Mouse (Mus musculus): ENCODE results near the gene Kcnab3. TPM values are rescaled to one million over a fixed set of nuclear protein-coding genes. Genes with fewer than 3 reads are reported as not detected.

Gene Kcnab3
- polyA plus RNA-seq, 1 experiment from 2014 or later, result 3.5 TPM

DNA sequence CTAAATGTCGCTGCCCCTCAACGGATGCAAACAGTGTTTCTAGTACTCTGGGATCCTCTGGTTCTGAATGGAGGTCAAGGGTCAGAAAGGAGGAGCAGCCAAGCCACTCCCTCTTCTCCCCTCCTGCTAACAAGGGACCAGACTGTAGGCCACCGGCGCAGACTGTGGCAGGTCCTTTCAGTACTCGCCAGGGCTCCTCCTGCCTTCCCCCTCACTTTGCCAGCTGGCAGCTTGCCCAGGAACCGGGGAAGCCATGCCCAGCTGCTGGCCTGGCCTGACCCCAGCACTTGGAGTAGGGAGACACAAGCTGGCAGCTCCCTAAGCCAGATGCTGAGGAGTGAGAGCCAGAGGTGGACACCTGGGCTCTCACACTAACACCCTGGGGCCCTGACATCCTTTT lies 38.9 kb downstream of the Kcnab3 start:
- Histone ChIP-seq H3K4me2 (ENCODE audit: low read depth, low read length, severe bottlenecking) (peak overlapping the region; percentile 92), H3K27me3 (ENCODE audit: control insufficient read depth, insufficient read depth, low read length) (no peaks in the 10 kb centered on the region), H3K4me1 (replicated peaks; ENCODE audit: control insufficient read depth, insufficient read depth, low read length) (peaks cover 26% of the 10 kb centered on the region), H3K4me3 (ENCODE audit: low read depth, low read length) (no peak overlapping the region; the same call in 1 of the 2 replicates), H3K9ac (ENCODE audit: low read length) (peak overlapping the region; percentile 56), H3K9me3 (ENCODE audit: control insufficient read depth, low read length) (no peaks in the 10 kb centered on the region), H3K27ac (ENCODE audit: low read depth, low read length) (peak overlapping the region; percentile 98), H3K36me3 (ENCODE audit: control insufficient read depth, insufficient read depth, low read length) (peaks cover 22% of the 10 kb centered on the region)
- ATAC-seq (replicated peaks; ENCODE audit: low FRiP score) (peak; percentile 28; the same call in 1 of the 2 replicates), DNase-seq (ENCODE audit: low spot score) (peak; percentile 83)
- WGBS, result 4% methylated on average over 6 of the region's 6 CpGs

DNA sequence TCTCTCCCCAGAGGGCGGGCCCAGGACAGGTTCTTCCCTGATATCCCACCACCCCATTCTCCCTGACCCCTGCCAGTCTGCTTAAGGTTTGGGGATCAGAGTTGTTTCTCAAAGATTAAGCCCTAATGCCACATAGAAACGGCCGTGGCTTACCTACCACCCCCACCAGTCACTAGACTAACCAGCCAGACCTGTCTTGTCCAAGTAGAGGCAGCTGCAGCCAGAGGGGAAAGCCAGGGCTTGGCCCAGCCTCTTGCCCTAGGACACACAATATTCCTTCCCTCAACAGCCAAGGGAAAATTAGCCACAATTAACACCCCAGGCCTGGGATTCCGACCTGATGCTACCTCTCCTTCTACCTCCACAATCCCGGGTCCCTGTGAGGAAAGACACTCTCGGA lies 39.7 kb downstream of the Kcnab3 start:
- Histone ChIP-seq H3K27ac (ENCODE audit: low read depth, low read length) (peak overlapping the region; percentile 98), H3K4me1 (replicated peaks; ENCODE audit: control insufficient read depth, insufficient read depth, low read length) (peaks cover 27% of the 10 kb centered on the region), H3K4me3 (ENCODE audit: low read depth, low read length) (peak overlapping the region; percentile 97), H3K9ac (ENCODE audit: low read length) (peak overlapping the region; percentile 56), H3K4me2 (ENCODE audit: low read depth, low read length, severe bottlenecking) (peak overlapping the region; percentile 92), H3K9me3 (ENCODE audit: control insufficient read depth, low read length) (no peaks in the 10 kb centered on the region), H3K27me3 (ENCODE audit: control insufficient read depth, insufficient read depth, low read length) (no peaks in the 10 kb centered on the region), H3K36me3 (ENCODE audit: control insufficient read depth, insufficient read depth, low read length) (peaks cover 18% of the 10 kb centered on the region)
- DNase-seq (ENCODE audit: low spot score) (no peak), ATAC-seq (replicated peaks; ENCODE audit: low FRiP score) (no peak)
- 27% methylated on average over 6 of the region's 6 CpGs for WGBS

DNA sequence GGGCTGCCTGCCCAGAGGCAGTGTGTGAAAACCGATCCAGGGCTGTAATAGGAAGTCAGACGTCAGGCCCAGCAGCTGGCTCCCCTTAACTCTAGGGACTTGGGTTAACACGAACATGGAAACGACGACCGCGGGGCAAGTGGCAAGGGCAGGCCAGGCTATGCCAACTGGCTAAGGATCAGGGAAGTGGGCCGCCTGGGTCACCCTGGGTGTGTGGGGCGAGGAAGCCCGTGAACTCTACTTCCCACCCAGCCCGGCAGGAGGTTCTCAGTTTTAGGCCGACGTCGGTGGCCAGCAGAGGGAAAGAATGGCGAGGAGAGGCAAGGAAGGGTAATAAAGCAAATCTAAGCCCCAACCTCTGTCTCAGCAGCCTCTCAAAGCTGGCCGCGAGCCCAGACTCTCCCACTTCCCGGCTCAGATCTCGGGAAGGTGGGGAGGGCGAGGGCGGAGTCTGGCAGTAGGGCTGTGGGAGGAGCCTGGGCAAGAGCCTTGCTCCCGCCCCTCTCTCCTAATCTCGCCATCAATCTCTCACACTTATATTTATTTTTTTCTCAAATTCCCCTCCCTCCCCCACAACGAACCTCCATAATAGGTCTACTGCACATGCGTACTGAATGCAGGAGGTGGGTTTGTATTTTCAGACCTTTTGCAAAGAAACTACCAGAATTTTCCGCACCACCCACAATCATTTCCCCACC lies 40.2 kb downstream of the Kcnab3 start:
- WGBS, result under 1% methylated on average over 26 of the region's 26 CpGs
- DNase-seq (ENCODE audit: low spot score) (peak; percentile 96), ATAC-seq (replicated peaks; ENCODE audit: low FRiP score) (peak; percentile 86)
- Histone ChIP-seq H3K9ac (ENCODE audit: low read length) (peak overlapping the region; percentile 99), H3K4me2 (ENCODE audit: low read depth, low read length, severe bottlenecking) (peak overlapping the region; percentile 92), H3K27me3 (ENCODE audit: control insufficient read depth, insufficient read depth, low read length) (no peaks in the 10 kb centered on the region), H3K4me1 (replicated peaks; ENCODE audit: control insufficient read depth, insufficient read depth, low read length) (peaks cover 33% of the 10 kb centered on the region), H3K36me3 (ENCODE audit: control insufficient read depth, insufficient read depth, low read length) (peaks cover 14% of the 10 kb centered on the region), H3K4me3 (ENCODE audit: low read depth, low read length) (peak overlapping the region; percentile 97), H3K9me3 (ENCODE audit: control insufficient read depth, low read length) (no peaks in the 10 kb centered on the region), H3K27ac (ENCODE audit: low read depth, low read length) (peak overlapping the region; percentile 98)

DNA sequence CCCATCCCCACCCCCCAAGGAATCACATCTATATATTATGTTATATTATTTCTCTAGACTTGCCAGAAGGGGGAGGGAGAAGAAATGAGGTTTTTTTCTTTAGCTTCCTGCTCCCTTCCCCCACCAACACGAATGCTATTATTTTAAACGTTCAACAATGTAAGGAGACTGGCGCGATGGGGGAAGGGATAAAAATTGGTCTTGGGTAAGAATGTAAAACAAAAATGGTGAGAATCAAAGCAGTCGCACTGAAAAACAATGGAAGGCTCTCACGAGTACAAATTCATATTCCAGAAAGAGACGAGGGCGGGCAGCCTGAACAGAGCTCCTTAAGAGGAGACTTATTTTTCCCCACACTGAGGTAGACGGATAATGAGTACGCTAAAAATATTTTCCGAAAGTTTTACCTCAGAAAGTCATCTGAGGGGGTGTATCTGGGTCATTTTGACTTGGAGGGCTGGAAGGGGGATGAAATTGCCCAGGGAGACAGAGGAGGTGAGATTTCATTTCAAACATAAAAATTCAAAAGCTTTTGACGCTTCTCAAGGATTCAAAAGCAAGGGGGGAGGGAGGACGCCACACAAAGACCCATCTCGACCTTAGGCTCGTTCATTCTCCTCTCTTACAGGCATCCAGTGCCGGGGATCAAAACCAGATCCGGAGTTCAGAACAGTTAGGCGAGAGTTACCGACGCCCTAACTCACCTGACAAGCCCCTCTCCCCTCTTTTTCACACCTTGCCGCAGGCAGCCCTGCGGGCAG lies 41.0 kb downstream of the Kcnab3 start:
- Histone ChIP-seq H3K27me3 (ENCODE audit: control insufficient read depth, insufficient read depth, low read length) (no peaks in the 10 kb centered on the region), H3K27ac (ENCODE audit: low read depth, low read length) (peak overlapping the region; percentile 98), H3K4me1 (replicated peaks; ENCODE audit: control insufficient read depth, insufficient read depth, low read length) (peaks cover 38% of the 10 kb centered on the region), H3K4me3 (ENCODE audit: low read depth, low read length) (peak overlapping the region; percentile 97), H3K4me2 (ENCODE audit: low read depth, low read length, severe bottlenecking) (peak overlapping the region; percentile 92), H3K9me3 (ENCODE audit: control insufficient read depth, low read length) (no peaks in the 10 kb centered on the region), H3K36me3 (ENCODE audit: control insufficient read depth, insufficient read depth, low read length) (peaks cover 7% of the 10 kb centered on the region), H3K9ac (ENCODE audit: low read length) (peak overlapping the region; percentile 99)
- DNase-seq (ENCODE audit: low spot score), result no peak
- WGBS, result under 1% methylated on average over 22 of the region's 22 CpGs
- no peak for ATAC-seq (replicated peaks; ENCODE audit: low FRiP score)

DNA sequence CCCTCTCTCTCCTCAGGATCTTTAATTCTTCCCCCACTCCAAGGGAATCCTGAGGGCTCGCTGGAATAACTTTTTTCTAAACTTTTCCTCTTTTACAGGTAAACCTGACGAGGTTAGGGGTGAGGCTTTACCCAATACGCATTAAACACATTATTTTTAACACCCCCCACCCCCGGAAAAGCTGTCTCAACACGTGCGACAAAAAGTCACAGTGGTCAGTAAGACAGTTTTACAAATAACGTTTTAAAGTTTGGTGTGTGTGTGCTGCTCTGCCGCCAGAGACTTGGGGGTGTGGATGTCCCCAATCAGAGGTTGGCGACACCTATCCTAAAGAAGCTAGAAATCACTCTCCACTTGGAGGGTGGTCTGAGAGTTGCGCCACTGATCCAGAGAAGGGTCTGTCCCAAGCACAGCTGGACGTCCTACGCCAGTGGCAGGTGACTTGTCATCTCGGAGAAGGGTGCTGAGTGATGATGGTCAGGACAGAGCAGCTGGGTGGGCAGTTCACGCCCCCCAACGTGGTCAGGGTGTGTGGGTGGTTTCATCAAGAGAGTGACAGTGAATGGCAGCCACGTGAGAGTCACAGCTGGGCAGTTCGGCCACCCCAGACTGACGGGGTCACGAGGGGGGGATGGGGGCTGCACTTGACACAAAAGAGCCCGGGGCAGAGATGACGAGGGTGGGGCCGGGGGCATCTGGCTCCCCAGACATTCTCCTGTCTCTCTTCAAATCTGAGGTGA lies 41.7 kb downstream of the Kcnab3 start:
- peak overlapping the region; percentile 98 for H3K27ac ChIP-seq (ENCODE audit: low read depth, low read length)
- under 1% methylated on average over 22 of the region's 22 CpGs for WGBS
- DNase-seq (ENCODE audit: low spot score) (peak; percentile 81), ATAC-seq (replicated peaks; ENCODE audit: low FRiP score) (0 out of 2 replicates have a peak, but pooled peaks have one; percentile 26)
- H3K4me1 ChIP-seq (replicated peaks; ENCODE audit: control insufficient read depth, insufficient read depth, low read length), result peaks cover 42% of the 10 kb centered on the region
- H3K9me3 ChIP-seq (ENCODE audit: control insufficient read depth, low read length), result no peaks in the 10 kb centered on the region
- H3K4me3 ChIP-seq (ENCODE audit: low read depth, low read length), result peak overlapping the region; percentile 97
- peaks cover 7% of the 10 kb centered on the region for H3K36me3 ChIP-seq (ENCODE audit: control insufficient read depth, insufficient read depth, low read length)
- H3K9ac ChIP-seq (ENCODE audit: low read length), result peak overlapping the region; percentile 99
- H3K4me2 ChIP-seq (ENCODE audit: low read depth, low read length, severe bottlenecking), result peak overlapping the region; percentile 92
- no peaks in the 10 kb centered on the region for H3K27me3 ChIP-seq (ENCODE audit: control insufficient read depth, insufficient read depth, low read length)

DNA sequence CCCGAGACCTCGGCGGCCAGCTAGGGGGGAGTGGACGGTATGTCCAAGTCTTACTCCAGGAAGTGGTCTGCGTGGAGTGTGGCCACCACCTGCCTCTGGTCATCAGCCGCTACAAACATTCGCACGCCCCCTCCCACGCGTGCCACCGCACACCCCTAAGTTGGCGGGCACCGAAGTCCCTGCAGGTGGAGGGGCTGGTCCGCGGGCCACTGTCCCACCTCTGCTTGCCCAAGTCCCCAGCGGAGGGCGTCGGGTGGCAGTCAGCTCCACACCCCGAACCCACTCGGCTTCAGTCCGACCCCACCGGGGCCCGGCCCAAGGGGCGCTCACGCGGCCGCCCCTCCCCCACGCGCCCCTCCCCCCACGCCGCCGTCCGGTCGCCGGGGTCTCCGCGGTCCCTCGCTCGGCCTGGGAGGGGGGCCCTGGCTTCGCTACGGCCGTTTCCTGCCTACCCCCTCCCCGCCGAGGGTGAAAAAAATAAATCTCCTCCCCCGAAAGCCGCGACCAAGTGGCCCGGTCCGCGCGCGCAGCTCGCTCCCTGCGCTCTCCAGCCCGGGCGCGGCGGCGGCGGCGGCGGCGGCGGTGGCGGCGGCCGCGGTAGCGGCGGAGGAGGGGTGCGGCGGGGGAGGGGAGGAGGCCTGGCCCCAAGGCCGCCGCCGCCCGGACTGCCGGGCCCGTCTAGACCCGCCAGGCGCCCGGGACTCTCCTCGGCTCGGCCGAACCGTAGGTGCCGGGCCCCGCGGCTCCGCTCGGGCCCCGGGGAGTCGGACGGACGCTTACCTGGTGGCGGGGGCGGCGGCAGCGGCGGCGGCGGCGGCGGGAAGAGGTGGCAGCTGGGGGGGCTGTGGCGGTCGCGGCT lies 42.5 kb downstream of the Kcnab3 start:
- H3K4me1 ChIP-seq (replicated peaks; ENCODE audit: control insufficient read depth, insufficient read depth, low read length), result peaks cover 42% of the 10 kb centered on the region
- peak; percentile 44 for ATAC-seq (replicated peaks; ENCODE audit: low FRiP score)
- peak; percentile 83 for DNase-seq (ENCODE audit: low spot score)
- peak overlapping the region; percentile 92 for H3K4me2 ChIP-seq (ENCODE audit: low read depth, low read length, severe bottlenecking)
- H3K36me3 ChIP-seq (ENCODE audit: control insufficient read depth, insufficient read depth, low read length), result no peaks in the 10 kb centered on the region; the same call in none of the 2 replicates
- H3K9me3 ChIP-seq (ENCODE audit: control insufficient read depth, low read length), result no peaks in the 10 kb centered on the region
- peak overlapping the region; percentile 98 for H3K27ac ChIP-seq (ENCODE audit: low read depth, low read length)
- H3K4me3 ChIP-seq (ENCODE audit: low read depth, low read length), result peak overlapping the region; percentile 97
- H3K9ac ChIP-seq (ENCODE audit: low read length), result peak overlapping the region; percentile 99
- H3K27me3 ChIP-seq (ENCODE audit: control insufficient read depth, insufficient read depth, low read length), result no peaks in the 10 kb centered on the region
- WGBS, result under 1% methylated on average over 66 of the region's 106 CpGs

DNA sequence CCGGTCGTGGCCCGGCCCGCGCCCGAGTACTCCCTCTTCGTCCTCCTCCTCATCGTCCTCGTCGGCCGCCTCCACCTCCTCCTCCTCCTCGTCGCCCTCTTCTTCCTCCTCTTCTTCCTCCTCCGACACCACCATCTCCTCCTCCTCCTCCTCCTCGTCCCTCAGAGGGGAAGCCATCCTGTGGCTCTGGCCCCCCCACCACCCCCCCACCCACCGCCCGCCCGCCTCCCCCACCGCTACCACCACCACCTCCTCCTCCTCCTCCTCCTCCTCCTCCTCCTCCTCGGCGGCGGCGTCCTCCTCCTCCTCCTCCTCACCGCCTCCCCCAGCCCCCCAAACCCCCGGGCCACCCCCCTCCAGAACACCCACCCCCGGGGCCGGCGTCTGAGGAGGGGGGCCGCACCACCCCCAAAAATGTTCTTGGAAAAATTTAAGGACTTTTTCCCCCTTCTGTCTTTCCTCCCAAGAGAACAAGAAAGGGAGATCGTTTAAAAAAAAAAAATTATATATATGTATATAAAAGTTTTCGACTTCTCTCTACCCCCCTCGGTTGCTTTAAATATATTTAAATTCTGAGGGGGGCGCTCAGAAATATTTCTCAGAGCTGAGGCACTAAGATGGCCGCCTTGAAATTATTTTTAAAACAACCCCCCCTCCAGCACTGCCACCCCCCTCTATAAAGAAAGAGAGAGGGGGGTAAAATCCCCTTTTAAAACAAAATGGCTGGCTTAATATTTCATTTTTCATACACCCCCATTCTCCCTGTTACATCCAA lies 43.3 kb downstream of the Kcnab3 start, which contains the start of gene Chd3:
Chd3 (minus strand) TSS at position 192 of the 775 bp plus-strand sequence.
- ATAC-seq (replicated peaks; ENCODE audit: low FRiP score) (no peak), DNase-seq (ENCODE audit: low spot score) (no peak)
- Histone ChIP-seq H3K27me3 (ENCODE audit: control insufficient read depth, insufficient read depth, low read length) (no peaks in the 10 kb centered on the region), H3K9ac (ENCODE audit: low read length) (peak within 1 kb of the TSS; percentile 99), H3K4me2 (ENCODE audit: low read depth, low read length, severe bottlenecking) (peak within 1 kb of the TSS; percentile 92), H3K4me3 (ENCODE audit: low read depth, low read length) (peak within 1 kb of the TSS; percentile 97), H3K4me1 (replicated peaks; ENCODE audit: control insufficient read depth, insufficient read depth, low read length) (peaks cover 40% of the 10 kb centered on the region), H3K9me3 (ENCODE audit: control insufficient read depth, low read length) (no peaks in the 10 kb centered on the region), H3K36me3 (ENCODE audit: control insufficient read depth, insufficient read depth, low read length) (no peaks in the 10 kb centered on the region; the same call in 1 of the 2 replicates), H3K27ac (ENCODE audit: low read depth, low read length) (peak within 1 kb of the TSS; percentile 98)
- WGBS, result 3% methylated on average over 13 of the region's 34 CpGs
